Mouse (Mus musculus): ENCODE measurements around the gene Dock8.

The Dock8 gene

GRCm38 (mm10) chr19:25193751-25194150, 194.4 kb downstream of the Dock8 start:
- no peak for DNase-seq (ENCODE audit: low read depth)

- DNase-seq (ENCODE audit: low read depth), result no peak
Measured at GRCm38 (mm10) chr19:25200081-25200860, 200.9 kb downstream of the Dock8 start.

GRCm38 (mm10) chr19:25203077-25203476, 203.7 kb downstream of the Dock8 start:
- DNase-seq (ENCODE audit: low read depth), result no peak

GRCm38 (mm10) chr19:25206969-25207368, 207.6 kb downstream of the Dock8 start:
- no peak for DNase-seq (ENCODE audit: low read depth)

GRCm38 (mm10) chr19:25207731-25208361, 208.5 kb downstream of the Dock8 start:
- DNase-seq (ENCODE audit: low read depth), result no peak

- no peak for DNase-seq (ENCODE audit: low read depth)
Measured at GRCm38 (mm10) chr19:25208596-25209110, 209.3 kb downstream of the Dock8 start.

GRCm38 (mm10) chr19:25220611-25221010, 221.3 kb downstream of the Dock8 start:
- no peak for DNase-seq (ENCODE audit: low read depth)

- DNase-seq (ENCODE audit: low read depth), result no peak
Measured at GRCm38 (mm10) chr19:25221964-25222640, 222.8 kb downstream of the Dock8 start.

- no peak for DNase-seq (ENCODE audit: low read depth)
Measured at GRCm38 (mm10) chr19:25230058-25230974, 231.0 kb downstream of the Dock8 start.

GRCm38 (mm10) chr19:25230975-25231334, 231.6 kb downstream of the Dock8 start:
- DNase-seq (ENCODE audit: low read depth), result no peak

- DNase-seq (ENCODE audit: low read depth), result no peak
Measured at GRCm38 (mm10) chr19:25232032-25232431, 232.7 kb downstream of the Dock8 start.

GRCm38 (mm10) chr19:25236596-25237491, 237.5 kb downstream of the Dock8 start, which contains the start of gene Kank1:
Gene Kank1, plus strand, starts transcription at chr19:25236975.
- DNase-seq (ENCODE audit: low read depth), result peak; percentile 11

GRCm38 (mm10) chr19:25237492-25238040, 238.2 kb downstream of the Dock8 start:
- DNase-seq (ENCODE audit: low read depth), result no peak

- no peak for DNase-seq (ENCODE audit: low read depth)
Measured at GRCm38 (mm10) chr19:25238121-25238520, 238.8 kb downstream of the Dock8 start.

- DNase-seq (ENCODE audit: low read depth), result no peak
Measured at GRCm38 (mm10) chr19:25243566-25243965, 244.2 kb downstream of the Dock8 start.

GRCm38 (mm10) chr19:25246062-25246461, 246.7 kb downstream of the Dock8 start:
- no peak for DNase-seq (ENCODE audit: low read depth)

- no peak for DNase-seq (ENCODE audit: low read depth)
Measured at GRCm38 (mm10) chr19:25247858-25248552, 248.7 kb downstream of the Dock8 start.

GRCm38 (mm10) chr19:25249230-25249629, 249.9 kb downstream of the Dock8 start:
- no peak for DNase-seq (ENCODE audit: low read depth)

GRCm38 (mm10) chr19:25251610-25252140, 252.3 kb downstream of the Dock8 start:
- no peak for DNase-seq (ENCODE audit: low read depth)

Data from c-Kit-positive CD71-positive TER-119-negative erythroid progenitor cells, embryonic 14.5 days (primary cell).